Mouse (Mus musculus) cerebellum, adult 2 months (tissue): ENCODE results near the gene Rps21.

Experiments used
- CTCF ChIP-seq: fragments of 200-500 bp; IDR thresholded peaks from 2 replicates; pipeline ENCODE4 v1.5.1; 2011; ENCODE audit warnings: low read depth, mild to moderate bottlenecking, control low read depth, low read length, moderate library complexity, borderline replicate concordance; ENCODE audit not compliant: insufficient read depth
- POLR2A ChIP-seq: fragments of 200-500 bp; IDR thresholded peaks from 2 replicates; pipeline ENCODE4 v1.6.1; 2011; ENCODE audit warnings: low read length, control low read depth, borderline replicate concordance; ENCODE audit not compliant: insufficient read depth

- TF ChIP-seq POLR2A (no peak), CTCF (no peak)
These were observed 31.8 kb downstream of the Rps21 start for GRCm38 (mm10) chr2:180288966-180289365.
